Mouse (Mus musculus) adrenal gland, adult (tissue): ENCODE results near the gene Relb.
"Not testable (repeated sequence)": the region's sequence is repeated elsewhere in the genome, so short reads cannot be mapped to it uniquely, and the experiment has no call there.

Source experiments
- DNase-seq, 2 experiments: peaks; one replicate each; pipeline ENCODE4 v3.0.0; 2022 to 2023; ENCODE audit warnings: low spot score in 1 of 2; ENCODE audit not compliant: inconsistent age in 2 of 2

Relb gene

GRCm38 (mm10) chr7:19632720-19633119 is 3.5 kb upstream of the Relb start:
- DNase-seq: no peak

GRCm38 (mm10) chr7:19632275-19632674 is 3.0 kb upstream of the Relb start:
- DNase-seq: no peak

GRCm38 (mm10) chr7:19628536-19629360 is 490 bp downstream of the Relb start:
- DNase-seq: peak; percentile 98 to 99

- DNase-seq: no peak
Measured at GRCm38 (mm10) chr7:19628192-19628535, 1.1 kb downstream of the Relb start.

GRCm38 (mm10) chr7:19627721-19628120 is 1.5 kb downstream of the Relb start:
- peak; percentile 51 to 65 for DNase-seq

GRCm38 (mm10) chr7:19623433-19623832 is 5.8 kb downstream of the Relb start:
- DNase-seq: no peak

- DNase-seq: no peak
Measured at GRCm38 (mm10) chr7:19622241-19622640, 7.0 kb downstream of the Relb start.

- no peak for DNase-seq
Measured at GRCm38 (mm10) chr7:19620811-19621210, 8.4 kb downstream of the Relb start.

GRCm38 (mm10) chr7:19619004-19619801 is 10.0 kb downstream of the Relb start:
- peak; percentile 72 to 93 for DNase-seq

GRCm38 (mm10) chr7:19615036-19615577 is 14.1 kb downstream of the Relb start:
- no peak for DNase-seq

- DNase-seq: no peak
Measured at GRCm38 (mm10) chr7:19610969-19611368, 18.3 kb downstream of the Relb start.

- DNase-seq: peak in 1 of 2 experiments; percentile 45
Measured at GRCm38 (mm10) chr7:19609641-19610332, 19.5 kb downstream of the Relb start.

GRCm38 (mm10) chr7:19607291-19607690 is 21.9 kb downstream of the Relb start:
- DNase-seq: no peak

- DNase-seq: not testable (repeated sequence)
Measured at GRCm38 (mm10) chr7:19604606-19605214, 24.5 kb downstream of the Relb start.

- DNase-seq: peak; percentile 97 to 99
Measured at GRCm38 (mm10) chr7:19603849-19604605, 25.2 kb downstream of the Relb start, which contains the start of gene Clasrp. Clasrp (minus strand) TSS chr7:19604486.

- no peak for DNase-seq
Measured at GRCm38 (mm10) chr7:19603055-19603454, 26.2 kb downstream of the Relb start.

GRCm38 (mm10) chr7:19600562-19600961 is 28.7 kb downstream of the Relb start:
- DNase-seq: no peak

GRCm38 (mm10) chr7:19593061-19593730 is 36.0 kb downstream of the Relb start:
- no peak for DNase-seq

GRCm38 (mm10) chr7:19589917-19590316 is 39.3 kb downstream of the Relb start:
- peak; percentile 75 to 92 for DNase-seq
